Mouse (Mus musculus): ENCODE data around the gene Os9.
"Not testable (repeated sequence)": the region's sequence is repeated elsewhere in the genome, so short reads cannot be mapped to it uniquely, and the experiment has no call there.

Os9 gene

DNA sequence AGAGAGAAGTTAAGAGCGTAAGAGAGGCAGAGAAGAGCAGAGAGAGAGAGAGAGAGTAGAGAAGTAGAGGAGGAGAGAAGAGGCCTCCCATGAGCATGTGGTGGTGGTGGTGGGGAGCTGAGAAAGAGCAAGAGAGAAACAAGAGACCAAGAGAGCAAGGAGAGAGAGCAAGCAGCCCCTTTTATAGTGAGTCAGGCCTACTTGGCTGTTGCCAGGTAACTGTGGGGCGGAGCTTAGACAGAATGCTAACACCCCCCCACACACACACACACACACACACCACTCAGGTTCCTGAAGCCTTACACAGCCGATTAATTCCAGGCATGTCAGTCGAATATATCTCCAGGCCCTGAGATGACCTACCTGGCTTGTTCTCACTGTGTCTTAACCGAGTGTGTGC, 24.4 kb upstream of the Os9 start:
- in situ Hi-C loops (cut with MseI, MboI): no loop called here

DNA sequence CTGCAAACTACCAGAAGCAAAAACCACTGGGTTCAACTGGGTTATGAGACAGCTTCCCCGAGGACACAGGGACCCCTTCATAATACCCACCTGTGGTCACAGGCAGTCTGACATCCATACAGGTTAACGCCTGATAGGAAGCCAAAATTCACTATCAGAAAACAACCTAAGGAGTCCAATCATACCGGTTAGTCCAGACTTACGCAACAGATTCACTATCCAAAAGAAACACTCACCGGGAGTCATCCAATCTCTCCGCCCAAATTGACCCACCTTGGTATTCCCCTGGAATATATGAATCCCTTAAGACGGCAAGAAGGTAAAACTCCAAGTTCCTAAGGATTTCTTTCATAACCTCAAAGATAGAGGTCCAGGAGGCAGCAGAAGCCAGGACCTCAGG, 23.6 kb upstream of the Os9 start:
- in situ Hi-C loops (cut with MseI, MboI): no loop called here

DNA sequence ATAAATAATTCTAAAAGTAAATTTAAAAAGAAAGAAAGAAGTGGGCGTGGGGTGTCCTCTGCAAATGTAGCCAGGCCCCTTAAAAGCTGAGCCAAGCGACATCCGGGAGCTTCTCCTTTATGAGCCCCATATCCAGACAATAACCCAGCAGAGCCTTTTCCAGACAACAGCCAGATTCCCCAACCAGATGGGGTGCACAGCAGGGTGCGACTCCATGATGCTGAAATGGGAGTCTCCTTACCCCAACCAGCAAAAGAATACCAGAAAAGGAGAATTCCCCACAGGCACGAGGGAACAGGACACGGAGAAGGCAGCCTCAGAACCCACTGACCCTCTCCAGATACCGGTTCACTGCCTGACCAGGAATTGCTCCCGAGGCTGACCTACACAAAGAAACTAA, 22.3 kb upstream of the Os9 start:
- in situ Hi-C loops (cut with MseI, MboI): no loop called here

DNA sequence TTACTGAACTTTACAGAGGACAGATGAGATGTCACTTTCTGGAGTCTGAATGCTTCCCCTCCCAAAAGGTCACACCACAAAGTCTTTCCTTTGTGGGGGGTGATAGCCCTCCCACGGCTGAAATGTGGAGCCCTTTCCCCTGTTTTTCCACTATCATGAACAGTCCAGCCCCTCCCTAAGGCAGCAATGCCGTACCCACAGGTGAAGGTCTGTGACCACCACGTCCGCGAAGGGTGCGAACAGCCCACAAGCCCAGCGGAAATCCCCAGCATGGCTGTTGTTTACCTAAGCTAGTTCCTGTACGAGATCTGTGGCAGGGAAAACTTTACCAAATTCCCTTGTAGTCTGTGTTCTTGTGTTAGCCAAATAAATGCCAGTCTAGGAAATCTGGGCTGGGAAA, 20.6 kb upstream of the Os9 start:
- in situ Hi-C loops (cut with MseI, MboI): no loop called here

DNA sequence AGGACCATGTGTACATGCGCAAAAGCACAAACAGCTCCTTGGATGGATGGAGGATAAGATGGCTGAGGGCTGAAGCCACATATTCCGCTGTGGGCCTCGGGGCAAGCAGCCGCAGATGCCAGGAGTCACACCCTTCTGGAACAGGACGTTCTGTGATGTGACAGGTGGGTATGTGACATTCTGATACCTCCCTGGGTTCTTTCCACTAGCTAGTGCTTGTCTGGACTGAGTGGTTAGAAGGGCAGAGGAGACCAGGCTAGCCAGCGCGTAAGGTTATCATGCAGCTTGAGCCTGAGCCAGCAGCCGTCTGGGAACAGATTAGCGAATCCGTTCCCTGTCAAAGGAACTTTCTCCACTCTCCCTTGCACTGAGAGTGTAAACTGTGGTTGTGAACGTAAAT, 20.0 kb upstream of the Os9 start:
- in situ Hi-C loops (cut with MseI, MboI): no loop called here

DNA sequence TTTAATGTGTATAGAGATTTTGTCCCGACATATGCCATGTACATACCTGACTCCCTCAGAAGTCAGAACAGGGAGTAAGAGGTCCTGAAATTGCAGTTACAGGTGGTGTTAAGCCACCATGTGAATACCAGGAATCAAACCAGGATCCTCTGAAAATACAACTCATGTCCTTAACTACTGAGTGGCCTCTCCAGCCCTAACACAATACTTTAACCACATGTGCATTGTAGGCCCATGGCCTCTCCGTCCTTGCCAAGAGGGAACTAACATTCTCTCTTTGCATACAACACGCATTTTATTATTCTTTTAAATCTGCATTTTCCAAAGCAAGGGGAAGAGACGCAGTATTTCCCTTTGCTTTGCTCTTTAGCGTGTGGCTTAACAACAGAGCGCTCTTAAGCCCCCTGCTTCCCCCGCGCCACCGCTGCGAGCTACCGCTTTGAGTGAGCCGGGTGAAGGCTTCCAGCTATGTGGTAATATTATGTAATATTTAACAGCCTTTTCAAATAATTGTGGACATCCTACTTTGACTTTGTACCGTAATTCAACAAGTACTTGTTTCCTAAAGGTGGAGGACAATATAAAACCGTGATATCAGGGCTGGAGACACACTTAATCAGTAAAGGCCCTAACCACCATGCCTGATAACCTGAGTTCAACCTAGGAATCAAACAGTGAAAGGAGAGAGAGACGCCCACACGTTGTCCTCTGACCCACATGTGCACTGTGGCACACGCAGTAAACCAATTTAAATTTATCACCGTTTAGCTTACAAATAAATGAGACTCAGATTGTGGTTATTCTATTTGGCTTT, 17.6 kb upstream of the Os9 start:
- in situ Hi-C loops (cut with MseI, MboI): no loop called here

DNA sequence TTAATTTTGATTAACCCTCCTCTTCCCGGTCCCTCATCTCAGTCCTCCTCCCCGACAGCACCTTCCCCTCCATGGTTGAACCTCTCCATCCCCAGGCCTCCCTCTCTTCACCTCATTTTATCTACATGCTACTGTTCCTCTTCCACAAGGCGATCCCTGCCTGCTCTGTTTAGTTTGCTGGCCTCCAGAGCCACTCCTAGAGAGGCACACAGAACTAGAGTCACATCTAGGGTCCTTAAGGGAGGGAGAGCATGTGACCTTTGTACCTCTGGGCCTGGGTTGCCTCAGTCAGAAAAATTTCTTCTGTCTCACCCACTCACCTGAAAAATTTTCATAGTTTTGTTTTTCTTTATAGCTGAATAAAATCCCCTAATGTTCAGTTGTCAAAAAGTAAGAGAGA, 17.0 kb upstream of the Os9 start:
- in situ Hi-C loops (cut with MseI, MboI): no loop called here

DNA sequence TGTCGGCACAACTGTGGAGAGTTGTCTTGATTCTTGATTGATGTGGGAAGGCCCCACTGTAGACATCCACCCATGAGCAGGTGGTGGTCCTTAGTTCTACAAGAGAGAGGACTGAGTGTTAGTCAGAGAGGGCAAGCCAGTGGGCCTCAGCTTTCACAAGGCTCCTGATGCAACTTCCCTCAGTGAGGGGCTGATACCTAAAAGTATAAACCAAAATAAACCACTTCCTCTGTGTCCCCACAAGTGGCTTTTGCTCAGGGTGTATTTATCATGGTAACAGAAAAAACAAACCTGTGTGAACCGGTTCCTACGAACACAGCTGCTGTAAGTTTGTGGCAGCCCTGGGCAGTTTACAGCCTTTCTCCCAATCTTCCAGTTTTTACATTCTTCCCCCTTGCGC, 15.6 kb upstream of the Os9 start:
- in situ Hi-C loops (cut with MseI, MboI): no loop called here

DNA sequence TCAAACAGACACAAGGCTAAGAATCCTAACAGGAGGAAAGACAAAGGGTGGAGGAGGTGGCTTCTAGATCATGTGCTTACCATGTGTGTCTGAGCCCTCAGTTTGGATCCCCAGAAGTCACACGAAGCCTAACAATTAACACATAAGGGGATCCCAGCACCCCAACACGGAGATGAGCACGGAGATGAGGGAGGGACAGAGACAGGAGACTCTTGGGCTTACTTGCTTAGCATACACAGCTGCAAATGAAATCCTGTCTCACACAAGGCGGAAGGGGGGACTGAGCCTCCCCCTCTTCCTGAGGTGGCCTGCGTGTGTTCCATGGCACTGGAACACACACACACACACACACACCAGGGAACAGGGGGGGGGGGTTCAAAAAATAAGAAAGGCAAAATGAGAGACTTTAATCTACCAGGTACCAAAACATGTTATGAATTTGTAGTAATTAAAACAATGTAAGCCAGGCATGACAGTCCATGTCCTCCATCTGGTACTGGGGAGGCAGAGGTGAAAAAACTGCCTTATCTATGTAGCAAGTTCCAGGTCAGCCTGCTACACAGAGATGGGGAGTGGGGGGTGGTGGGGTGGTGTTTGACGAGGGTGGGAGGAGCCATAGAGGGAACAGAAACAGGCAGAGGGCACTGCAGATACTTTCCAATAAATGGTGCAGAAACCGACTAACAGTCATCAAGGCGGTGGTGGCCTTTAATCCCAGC, 14.3 kb upstream of the Os9 start:
- in situ Hi-C loops (cut with MseI, MboI): no loop called here

DNA sequence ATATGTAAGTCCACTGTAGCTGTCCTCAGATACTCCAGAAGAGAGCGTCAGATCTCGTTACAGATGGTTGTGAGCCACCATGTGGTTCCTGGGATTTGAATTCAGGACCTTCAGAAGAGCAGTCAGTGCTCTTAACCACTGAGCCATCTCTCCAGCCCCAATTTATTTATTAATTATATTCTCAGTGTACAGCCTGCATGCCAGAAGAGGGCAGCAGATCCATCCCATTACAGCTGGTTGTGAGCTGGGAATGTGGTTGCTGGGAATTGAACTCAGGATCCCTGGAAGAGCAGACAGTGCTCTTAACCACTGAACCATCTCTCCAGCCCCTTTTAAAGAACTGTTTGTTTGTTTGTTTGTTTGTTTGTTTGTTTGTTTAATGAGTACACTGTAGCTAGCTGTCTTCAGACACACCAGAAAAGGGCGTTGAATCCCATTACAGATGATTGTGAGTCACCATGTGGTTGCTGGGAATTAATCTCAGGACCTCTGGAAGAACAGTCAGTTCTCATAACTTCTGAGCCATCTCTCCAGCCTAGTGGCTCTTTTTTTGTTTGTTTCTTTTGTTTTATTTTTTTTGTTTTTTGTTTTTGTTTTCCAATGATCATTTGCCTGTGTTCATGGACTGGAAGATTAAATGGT, 13.6 kb upstream of the Os9 start:
- in situ Hi-C loops (cut with MseI, MboI): not testable (repeated sequence)

DNA sequence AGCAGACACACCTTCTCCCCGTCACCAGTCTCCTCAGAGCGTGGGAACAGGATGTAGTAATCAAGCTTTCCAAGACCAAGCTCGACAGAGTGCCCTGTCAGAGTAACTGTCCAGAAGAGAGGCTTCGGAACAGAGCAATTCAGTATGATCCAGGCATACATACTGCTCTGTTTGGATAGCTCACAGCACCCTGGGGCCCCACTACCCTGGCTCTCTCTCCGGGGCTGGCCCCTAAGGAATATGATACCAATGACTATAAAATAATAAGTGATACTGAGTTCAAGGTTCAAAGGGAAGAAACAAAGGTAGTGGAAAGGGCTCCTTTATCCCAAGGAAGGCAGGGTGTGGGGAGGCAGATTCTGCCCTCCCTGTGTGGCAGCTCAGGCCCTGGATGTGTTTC, 11.5 kb upstream of the Os9 start:
- in situ Hi-C loops (cut with MseI, MboI): no loop called here

DNA sequence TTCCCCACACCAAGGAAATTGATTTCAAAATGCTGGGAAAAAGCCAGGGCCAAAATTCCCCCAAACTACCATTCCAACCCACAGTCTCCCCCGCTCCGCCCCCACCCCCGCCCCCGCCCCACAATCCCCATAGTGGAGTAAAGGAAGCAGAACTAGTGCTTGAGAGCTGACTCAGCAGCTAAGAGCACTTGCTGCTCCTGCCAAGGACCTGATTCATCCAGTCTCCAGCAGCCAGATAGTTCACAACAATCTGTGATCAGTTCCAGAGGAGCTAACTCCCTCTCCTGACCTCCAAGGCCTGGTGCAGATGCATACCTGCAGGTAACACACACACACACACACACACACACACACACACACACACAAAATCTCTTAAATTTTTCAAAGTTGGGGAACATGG, 8.5 kb upstream of the Os9 start:
- in situ Hi-C loops (cut with MseI, MboI): loop anchor here in 1 of 2 experiments (5.0 kb wide), 1 partner anchor 43 kb away; no protein-coding TSS in a partner anchor

DNA sequence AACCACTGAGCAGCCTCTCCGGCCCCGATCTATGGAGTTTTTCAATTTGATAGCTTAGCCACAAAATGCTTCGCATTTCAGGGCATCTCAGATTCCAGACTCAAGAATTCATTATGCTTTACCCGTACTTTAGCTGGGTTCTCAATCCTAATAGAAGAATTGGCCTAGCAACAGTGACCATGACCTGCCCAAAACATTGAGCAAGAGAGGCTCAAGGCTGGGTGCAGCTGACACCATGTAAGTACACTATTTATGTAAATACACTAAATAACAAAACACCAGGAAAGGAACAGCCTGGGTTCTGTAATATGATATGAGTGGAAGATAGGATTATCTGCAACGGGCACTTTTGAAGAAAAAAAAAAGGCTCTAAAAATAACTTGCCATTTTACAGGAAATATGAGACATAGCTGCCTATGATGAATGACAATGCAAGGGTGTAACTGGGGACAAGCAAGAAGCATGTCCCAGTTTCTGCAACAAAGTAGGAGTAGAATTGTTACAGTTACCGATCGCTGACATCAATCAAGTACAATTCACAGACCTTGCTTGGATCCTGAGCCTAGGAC, 6.9 kb upstream of the Os9 start:
- in situ Hi-C loops (cut with MseI, MboI): loop anchor here in 1 of 2 experiments (5.0 kb wide), 1 partner anchor 45 kb away; no protein-coding TSS in a partner anchor

DNA sequence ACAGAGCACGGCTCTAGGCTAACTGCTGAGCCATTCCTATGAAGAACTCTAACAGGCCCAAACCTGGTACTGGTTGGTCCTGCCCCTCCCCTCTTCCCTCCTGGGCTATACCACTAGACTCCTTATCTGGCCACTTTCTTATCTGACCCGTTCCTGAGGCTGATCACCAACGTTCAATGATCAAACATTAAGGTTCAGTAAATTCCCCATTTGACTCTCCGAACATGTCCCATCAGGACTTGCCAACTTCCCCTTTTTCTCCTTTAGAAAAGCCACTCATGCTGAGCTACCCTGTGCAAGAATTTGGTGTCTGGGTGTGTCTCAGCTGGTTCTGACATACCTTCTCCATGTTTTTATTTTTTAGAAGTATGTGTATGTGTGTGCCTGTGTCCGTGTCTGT, 5.6 kb upstream of the Os9 start:
- in situ Hi-C loops (cut with MseI, MboI): loop anchor here in 1 of 2 experiments (5.0 kb wide), 1 partner anchor 46 kb away; no protein-coding TSS in a partner anchor

DNA sequence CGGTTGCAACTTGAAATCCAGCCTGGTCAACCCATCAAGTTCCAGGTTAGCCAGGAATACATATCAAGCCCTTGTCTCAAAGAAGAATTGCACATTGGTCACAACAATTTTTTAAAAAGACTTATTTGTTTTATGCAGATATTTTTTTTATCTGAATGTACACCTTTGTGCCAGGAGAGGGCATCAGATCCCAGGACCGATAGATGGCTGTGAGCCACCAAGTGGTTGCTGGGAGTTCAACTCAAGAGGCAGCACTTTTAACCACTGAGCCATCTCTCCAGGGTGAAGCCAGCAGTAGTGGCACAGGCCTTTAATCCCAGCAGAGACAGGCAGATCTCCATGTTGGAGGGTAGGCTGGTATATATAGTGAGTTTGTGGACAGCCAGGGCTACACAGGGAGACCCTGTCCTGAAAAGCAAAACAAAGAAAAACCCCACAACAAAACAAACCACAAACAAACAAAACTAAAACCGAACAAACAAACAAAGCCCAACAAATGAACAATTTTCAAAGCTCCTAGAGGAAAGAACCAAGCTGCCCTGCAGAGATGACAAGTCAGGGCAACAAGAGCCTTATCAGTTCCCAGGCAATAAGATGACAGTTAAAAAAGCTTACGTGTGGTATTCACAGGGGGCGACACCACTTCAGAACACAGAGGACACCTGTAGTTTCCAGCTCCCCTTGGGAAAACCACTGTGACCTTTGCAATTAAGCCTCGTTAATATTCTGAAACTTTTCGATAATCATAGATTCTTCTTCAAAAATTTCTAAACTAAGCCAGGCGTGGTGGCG, 4.5 kb upstream of the Os9 start:
- in situ Hi-C loops (cut with MseI, MboI): loop anchor here in 1 of 2 experiments (5.0 kb wide), 1 partner anchor 47 kb away; no protein-coding TSS in a partner anchor

DNA sequence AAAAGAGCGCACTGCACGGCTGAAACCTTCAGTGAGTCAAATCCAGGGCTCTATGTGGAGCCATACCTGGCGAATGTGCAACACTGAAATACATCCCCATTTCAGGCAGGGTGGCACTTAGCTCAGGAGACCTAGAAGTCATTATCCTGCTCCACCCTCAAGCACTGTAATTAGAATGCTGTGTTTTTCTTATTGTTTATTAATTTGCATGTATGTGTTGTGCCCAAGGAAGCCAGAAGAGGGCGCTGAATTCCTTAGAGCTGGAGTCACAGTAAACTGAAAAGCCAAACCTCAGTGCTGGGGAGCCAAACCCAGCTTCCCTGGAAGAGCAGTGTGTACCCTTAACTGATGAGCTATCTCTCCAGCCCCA, 2.5 kb upstream of the Os9 start:
- in situ Hi-C loops (cut with MseI, MboI): no loop called here

DNA sequence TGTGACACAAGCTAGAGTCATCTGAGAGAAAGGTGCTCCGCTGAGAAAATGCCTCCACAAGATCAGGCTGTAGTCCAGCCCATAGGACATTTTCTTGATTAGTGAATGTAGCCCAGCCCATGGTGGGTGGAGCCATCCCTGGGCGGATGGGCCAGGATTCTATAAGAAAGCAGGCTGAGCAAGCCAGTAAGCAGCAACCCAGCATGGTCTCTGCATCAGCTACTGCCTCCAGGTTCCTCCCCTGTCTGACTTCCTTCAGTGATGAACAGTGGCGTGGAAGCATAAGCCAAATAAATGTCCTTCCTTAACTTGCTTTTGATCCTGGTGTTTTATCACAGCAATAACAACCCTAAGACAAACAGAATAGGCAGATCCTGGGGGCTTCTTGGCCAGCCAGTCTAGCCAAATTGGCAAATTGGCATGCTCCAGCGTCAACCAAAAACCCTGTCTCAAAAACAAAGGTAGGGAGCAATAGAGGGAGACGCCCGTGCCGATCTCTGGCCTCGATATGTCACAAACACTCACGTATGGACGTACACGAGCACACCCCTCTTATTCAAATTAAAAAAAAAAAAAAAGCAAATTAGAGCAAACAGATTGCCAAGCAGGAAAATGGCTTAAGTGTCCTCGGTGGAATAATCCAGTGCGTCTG, 2.0 kb upstream of the Os9 start:
- in situ Hi-C loops (cut with MseI, MboI): no loop called here

DNA sequence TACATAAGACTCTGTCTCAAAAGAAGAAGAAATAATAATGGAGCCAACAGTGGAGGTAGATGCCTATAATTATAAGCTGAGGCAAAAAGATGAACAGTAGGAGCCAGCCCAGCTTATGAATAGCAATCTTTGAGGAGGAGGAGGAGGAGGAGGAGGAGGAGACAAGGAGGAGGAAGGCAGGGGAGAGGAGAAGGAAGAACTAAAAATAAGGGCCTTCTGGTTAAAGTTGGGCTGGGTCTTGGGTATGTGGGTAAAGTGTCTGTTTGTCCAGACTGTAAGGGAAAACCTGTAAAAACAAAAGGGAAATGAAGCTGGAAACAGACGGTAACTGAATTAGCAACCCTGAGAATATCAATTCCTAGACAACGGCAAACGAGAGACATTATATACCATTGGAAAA, 1.1 kb upstream of the Os9 start:
- in situ Hi-C loops (cut with MseI, MboI): no loop called here

DNA sequence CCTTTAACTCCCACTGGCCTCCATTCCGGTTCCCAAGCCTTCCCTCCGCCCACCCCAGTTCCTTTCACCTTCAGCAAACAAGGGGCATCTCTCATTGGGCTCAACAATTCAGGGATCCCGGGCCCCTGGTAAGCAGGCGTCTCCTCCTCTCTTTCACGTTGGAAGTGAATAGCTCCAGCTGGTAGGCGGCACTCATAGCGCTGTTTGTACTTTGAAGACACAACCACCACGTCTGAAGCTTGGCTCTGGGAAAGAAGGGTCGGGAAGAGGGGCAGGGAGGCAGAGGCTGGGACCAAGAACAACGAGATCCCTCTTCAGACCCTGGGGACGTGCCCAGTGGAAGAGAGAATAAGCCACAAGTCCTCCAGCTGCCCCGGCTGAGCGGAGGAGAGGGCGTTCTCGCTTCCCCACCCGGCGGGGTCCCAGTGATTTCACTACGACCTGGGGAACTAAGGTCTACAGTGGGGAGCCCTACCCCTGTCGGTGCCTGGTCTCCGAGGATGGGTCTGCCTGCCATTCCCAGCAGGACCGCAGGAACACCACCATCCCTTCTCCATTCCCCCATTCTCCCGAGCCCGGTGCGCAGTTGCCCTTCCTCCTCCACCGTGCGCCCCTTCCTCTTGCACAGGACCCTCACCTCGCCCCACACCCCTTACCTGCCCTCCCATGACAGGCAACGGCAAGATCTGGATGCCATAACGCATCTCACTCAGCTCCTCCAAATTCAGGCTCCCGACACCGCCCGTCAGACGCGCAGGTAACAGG, 448 bp downstream of the Os9 start:
- in situ Hi-C loops (cut with MseI, MboI): no loop called here

DNA sequence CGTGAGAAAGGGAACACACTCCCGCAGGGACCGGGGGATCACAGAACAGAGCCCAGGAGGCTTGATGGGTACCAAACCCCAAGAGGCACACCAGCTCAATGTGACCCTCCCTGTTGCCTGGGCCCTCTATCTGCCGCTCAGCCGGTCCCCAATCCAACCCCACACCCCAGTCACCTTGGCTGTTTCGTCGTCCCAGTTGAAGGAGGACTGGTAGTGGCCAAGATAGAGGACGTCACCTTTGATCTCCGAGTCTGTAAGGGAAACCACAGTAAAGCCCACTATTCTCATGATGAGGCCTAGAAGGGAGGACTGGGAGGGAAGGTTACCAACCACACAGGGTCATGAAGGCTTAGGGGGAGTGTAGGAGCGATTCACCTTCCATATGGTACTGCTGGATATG, 1.7 kb downstream of the Os9 start:
- in situ Hi-C loops (cut with MseI, MboI): no loop called here

Measured in mouse trophoblast stem cell (cell line).